Mouse (Mus musculus) cerebellum, adult 2 months (tissue): ENCODE data around the gene Ptpn4. TPM values are rescaled to one million over a fixed set of nuclear protein-coding genes. Genes with fewer than 3 reads are reported as not detected.

ENCODE experiments used
- DNase-seq, 2 experiments: peaks; one replicate each; pipeline ENCODE4 v3.0.0; 2021
- H3K27ac ChIP-seq: fragments of 200-500 bp; 2 replicates; pipeline ENCODE4 v1.5.1; 2012; ENCODE audit warnings: low read length, control low read depth, inconsistent platforms; ENCODE audit not compliant: insufficient read depth
- H3K27me3 ChIP-seq: fragments of 200-500 bp; 2 replicates; pipeline ENCODE4 v1.6.1; 2012; ENCODE audit warnings: inconsistent platforms, mild to moderate bottlenecking, low read length, moderate library complexity; ENCODE audit not compliant: control insufficient read depth, insufficient read depth
- H3K4me1 ChIP-seq: fragments of 200-500 bp; 2 replicates; pipeline ENCODE4 v1.6.1; 2011; ENCODE audit warnings: low read length; ENCODE audit not compliant: control insufficient read depth, insufficient read depth
- H3K4me3 ChIP-seq: fragments of 200-500 bp; replicated peaks from 2 replicates; pipeline ENCODE3; 2011; ENCODE audit warnings: mild to moderate bottlenecking, low read depth, low read length, control low read depth; ENCODE audit not compliant: insufficient read depth
- CTCF ChIP-seq: fragments of 200-500 bp; IDR thresholded peaks from 2 replicates; pipeline ENCODE4 v1.5.1; 2011; ENCODE audit warnings: low read depth, mild to moderate bottlenecking, control low read depth, low read length, moderate library complexity, borderline replicate concordance; ENCODE audit not compliant: insufficient read depth
- POLR2A ChIP-seq: fragments of 200-500 bp; IDR thresholded peaks from 2 replicates; pipeline ENCODE4 v1.6.1; 2011; ENCODE audit warnings: low read length, control low read depth, borderline replicate concordance; ENCODE audit not compliant: insufficient read depth
- WGBS: fragments of 180-500 bp; shearing (Covaris S2); methylation state at CpG from one replicate; pipeline ENCODE4 v1.1.7; 2018; 5-methylcytosine and 5-hydroxymethylcytosine counted together
- polyA plus RNA-seq: library from polyadenylated mRNA; depleted of rRNA; stranded (reverse); fragments of >200 nt; gene quantifications from 2 replicates; pipeline ENCODE4 v1.2.3, GENCODE M21; 2012; rRNA removed

Gene Ptpn4
- polyA plus RNA-seq: 25.6 and 29.7 TPM in 2 replicates

GRCm38 (mm10) chr1:119837035-119837751, at the start of gene Ptpn4:
Gene Ptpn4, minus strand, starts transcription at chr1:119837613.
- under 1% methylated on average over 75 of the region's 79 CpGs for WGBS
- peak within 1 kb of the TSS; percentile 75 for H3K4me3 ChIP-seq
- H3K27me3 ChIP-seq: no peaks in the 10 kb centered on the region
- no peak for TF ChIP-seq CTCF
- TF ChIP-seq POLR2A: peak; percentile 85
- peak; percentile 99 to 100 for DNase-seq
- peak within 1 kb of the TSS; percentile 87 for H3K27ac ChIP-seq
- no peaks in the 10 kb centered on the region for H3K4me1 ChIP-seq

DNA sequence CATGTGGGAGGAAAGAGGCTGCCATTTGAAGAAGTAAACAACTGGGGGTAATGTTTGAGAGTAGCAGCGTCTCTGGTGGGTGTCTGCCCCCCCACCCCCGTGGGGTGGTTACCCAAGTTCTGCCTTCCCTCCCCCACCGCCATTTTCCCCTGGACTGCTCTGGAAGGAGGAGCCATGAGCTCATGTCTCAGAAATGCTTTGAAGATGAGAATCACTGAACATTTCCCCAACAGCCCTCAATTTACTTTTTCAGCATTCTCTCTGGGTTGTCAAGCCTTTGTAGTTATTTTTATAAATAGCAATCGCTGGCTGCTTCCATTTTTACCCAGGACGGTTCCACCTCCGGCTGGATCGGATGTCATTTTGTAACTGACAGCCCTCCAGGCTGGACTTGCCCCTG, 48.9 kb upstream of the Ptpn4 start:
- WGBS: 79% methylated on average over 7 of the region's 7 CpGs
- no peaks in the 10 kb centered on the region for H3K27me3 ChIP-seq
- DNase-seq: no peak
- H3K4me3 ChIP-seq: no peak overlapping the region
- no peak for TF ChIP-seq CTCF
- no peak for TF ChIP-seq POLR2A
- peaks cover 5% of the 10 kb centered on the region for H3K4me1 ChIP-seq
- no peak overlapping the region for H3K27ac ChIP-seq

DNA sequence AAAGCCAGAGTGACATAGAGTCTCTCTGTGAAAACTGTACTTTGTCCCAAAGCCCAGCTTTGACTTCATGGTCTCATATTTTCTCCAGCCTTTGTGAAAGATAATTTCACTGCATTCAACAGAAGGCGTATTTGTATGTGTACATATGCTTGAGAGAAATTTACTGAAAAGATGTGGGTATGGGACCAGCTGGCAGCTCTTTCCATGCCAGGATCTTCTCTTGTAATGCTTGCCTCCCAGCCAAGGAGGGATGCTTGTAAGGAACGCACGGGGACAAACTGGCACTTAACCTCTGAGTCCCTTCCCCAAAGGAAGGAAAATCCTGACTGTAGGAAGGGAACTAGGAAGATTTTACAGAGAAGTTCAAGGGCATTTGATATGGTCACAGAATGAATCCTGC, 46.9 kb upstream of the Ptpn4 start:
- peak in 1 of 2 experiments; percentile 47 for DNase-seq
- TF ChIP-seq POLR2A (no peak), CTCF (no peak)
- no peak overlapping the region for H3K4me3 ChIP-seq
- WGBS: 11% methylated on average over 3 of the region's 3 CpGs
- no peaks in the 10 kb centered on the region for H3K27me3 ChIP-seq
- H3K27ac ChIP-seq: no peak overlapping the region
- H3K4me1 ChIP-seq: peaks cover 3% of the 10 kb centered on the region; the same call in 1 of the 2 replicates

DNA sequence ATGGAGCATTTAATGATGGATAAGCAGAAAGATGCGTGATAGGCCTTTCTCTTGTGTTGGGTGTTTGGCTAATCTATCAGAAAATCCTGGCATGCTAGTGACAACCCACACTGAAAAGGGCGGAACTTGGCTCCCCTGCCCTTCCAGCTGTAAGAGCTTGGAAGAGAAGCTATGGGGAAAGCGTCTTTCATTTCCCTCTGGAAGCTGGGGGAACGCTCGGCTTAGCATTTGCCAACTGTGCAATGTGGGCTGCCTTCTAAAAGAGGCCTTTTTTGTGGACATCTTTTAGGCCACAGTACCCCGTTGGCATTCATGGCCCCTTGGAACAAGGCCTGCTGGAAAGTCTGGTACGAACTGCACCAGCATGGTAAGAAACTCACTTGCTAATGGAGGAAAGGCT, 41.5 kb upstream of the Ptpn4 start:
- Histone ChIP-seq H3K27ac (no peak overlapping the region), H3K4me1 (no peaks in the 10 kb centered on the region), H3K27me3 (no peaks in the 10 kb centered on the region; the same call in 1 of the 2 replicates), H3K4me3 (no peak overlapping the region)
- 29% methylated on average over 7 of the region's 7 CpGs for WGBS
- TF ChIP-seq CTCF: no peak
- peak in 1 of 2 experiments; percentile 55 for DNase-seq

GRCm38 (mm10) chr1:119877469-119877868, 40.1 kb upstream of the Ptpn4 start:
- WGBS: 97% methylated on average over 4 of the region's 4 CpGs
- Histone ChIP-seq H3K4me3 (no peak overlapping the region), H3K27me3 (no peaks in the 10 kb centered on the region; the same call in 1 of the 2 replicates), H3K27ac (no peak overlapping the region), H3K4me1 (no peaks in the 10 kb centered on the region)
- DNase-seq: no peak
- TF ChIP-seq CTCF: no peak
- no peak for TF ChIP-seq POLR2A

GRCm38 (mm10) chr1:119868395-119869161, 31.2 kb upstream of the Ptpn4 start:
- no peak for DNase-seq
- TF ChIP-seq CTCF: no peak
- no peak for TF ChIP-seq POLR2A
- WGBS: 53% methylated on average over 13 of the region's 13 CpGs

DNA sequence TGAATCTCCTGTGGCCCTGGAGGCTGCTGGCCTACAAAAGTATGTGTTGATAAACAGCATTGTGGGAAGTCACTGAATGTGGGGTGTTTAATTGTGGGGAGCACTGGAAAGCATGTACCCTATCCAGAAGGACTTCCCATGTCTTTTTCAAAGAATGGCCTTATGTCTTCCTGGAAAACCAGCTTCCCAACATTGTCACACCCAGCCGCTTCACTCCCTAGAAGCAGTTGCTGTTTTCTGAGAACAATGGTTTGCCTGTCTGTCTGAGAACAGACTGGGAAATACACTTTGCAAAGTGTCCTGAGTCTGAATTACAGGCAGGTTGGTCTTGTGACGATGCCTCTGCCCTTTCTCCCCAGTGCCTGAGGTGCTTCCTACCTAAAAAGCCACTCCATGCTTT, 29.9 kb upstream of the Ptpn4 start:
- no peaks in the 10 kb centered on the region for H3K27me3 ChIP-seq
- no peak overlapping the region for H3K27ac ChIP-seq
- TF ChIP-seq CTCF (no peak), POLR2A (no peak)
- no peak for DNase-seq
- H3K4me3 ChIP-seq: no peak overlapping the region
- H3K4me1 ChIP-seq: no peaks in the 10 kb centered on the region
- 81% methylated on average over 2 of the region's 2 CpGs for WGBS

More at GRCm38 (mm10) chr1:119868395-119869161, 31.2 kb upstream of the Ptpn4 start:
- no peaks in the 10 kb centered on the region for H3K27me3 ChIP-seq
- no peaks in the 10 kb centered on the region for H3K4me1 ChIP-seq
- no peak overlapping the region for H3K4me3 ChIP-seq
- H3K27ac ChIP-seq: no peak overlapping the region

DNA sequence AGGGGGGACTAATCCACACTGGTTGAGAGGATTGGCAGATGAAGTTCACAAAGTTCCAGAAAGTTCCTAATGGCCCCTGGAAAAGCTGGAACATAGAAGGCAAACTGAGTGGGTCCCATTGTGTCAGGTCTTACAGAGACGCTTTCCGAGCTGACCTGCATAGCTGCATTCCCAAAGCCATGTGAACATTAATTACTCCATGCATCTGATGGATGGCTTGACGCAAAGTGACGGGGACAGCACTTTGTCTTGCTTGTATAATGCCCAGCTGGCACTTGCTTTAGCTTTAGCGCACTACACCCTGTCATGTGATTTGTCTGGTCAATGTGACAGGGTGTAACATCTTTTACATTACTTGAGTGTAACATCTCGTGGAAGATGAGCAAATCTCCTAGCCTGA, 27.9 kb upstream of the Ptpn4 start:
- WGBS: 57% methylated on average over 6 of the region's 6 CpGs
- Histone ChIP-seq H3K4me1 (no peaks in the 10 kb centered on the region), H3K4me3 (no peak overlapping the region), H3K27ac (no peak overlapping the region), H3K27me3 (no peaks in the 10 kb centered on the region)
- no peak for TF ChIP-seq CTCF
- TF ChIP-seq POLR2A: no peak
- no peak for DNase-seq
